Mouse (Mus musculus) forebrain, embryonic 14.5 days (tissue): ENCODE data around the gene Efcc1. TPM values are rescaled to one million over a fixed set of nuclear protein-coding genes. Genes with fewer than 3 reads are reported as not detected.

Source experiments
- ATAC-seq: fragments of 200-750 bp; cut with Nextera tagmentation; 2 replicates; pipeline ENCODE4 v1.8.0; 2017; ENCODE audit warnings: mild to moderate bottlenecking, moderate library complexity
- DNase-seq: peaks from one replicate; pipeline ENCODE4 v3.0.0-alpha.2; 2015; ENCODE audit warnings: low spot score
- H3K27ac ChIP-seq: fragments of 300-500 bp; sonication (generic); 2 replicates; pipeline ENCODE4 v1.5.1; 2014; ENCODE audit warnings: low read depth, mild to moderate bottlenecking, control low read depth, low read length, moderate library complexity
- H3K27me3 ChIP-seq: fragments of 300-500 bp; sonication (generic); replicated peaks from 2 replicates; pipeline ENCODE4 v1.6.1; 2014; ENCODE audit warnings: low read length, control low read depth, mixed read lengths; ENCODE audit not compliant: control insufficient read depth, insufficient read depth
- H3K36me3 ChIP-seq: fragments of 300-500 bp; sonication (generic); 2 replicates; pipeline ENCODE4 v1.6.1; 2014; ENCODE audit warnings: low read length, control low read depth; ENCODE audit not compliant: control insufficient read depth, insufficient read depth
- H3K4me1 ChIP-seq: fragments of 300-500 bp; sonication (generic); 2 replicates; pipeline ENCODE4 v1.6.1; 2014; ENCODE audit warnings: antibody characterized with exemption, low read length, control low read depth; ENCODE audit not compliant: control insufficient read depth, insufficient read depth
- H3K4me2 ChIP-seq: fragments of 300-500 bp; sonication (generic); 2 replicates; pipeline ENCODE4 v1.6.1; 2014; ENCODE audit warnings: mild to moderate bottlenecking, control low read depth, low read length
- H3K4me3 ChIP-seq: fragments of 300-500 bp; sonication (generic); 2 replicates; pipeline ENCODE4 v1.5.1; 2014; ENCODE audit warnings: low read depth, low read length, control low read depth
- H3K9ac ChIP-seq: fragments of 300-500 bp; sonication (generic); 2 replicates; pipeline ENCODE4 v1.6.1; 2014; ENCODE audit warnings: mild to moderate bottlenecking, low read length, control low read depth, moderate library complexity
- H3K9me3 ChIP-seq: fragments of 300-500 bp; sonication (generic); replicated peaks from 2 replicates; pipeline ENCODE4 v1.6.1; 2016; ENCODE audit warnings: low read length, control low read depth, mixed read lengths; ENCODE audit not compliant: control insufficient read depth
- WGBS: fragments of 180-500 bp; shearing (Covaris S2); extraction: QIAGEN DNeasy Blood & Tissue Kit; methylation state at CpG from one replicate; pipeline ENCODE4 v1.1.7; 2014; 5-methylcytosine and 5-hydroxymethylcytosine counted together
- polyA plus RNA-seq: library from polyadenylated mRNA; unstranded; fragments of >200 nt; fragmentation: Nextera tagmentation; extraction: Ambion mirVana; gene quantifications from 2 replicates; pipeline ENCODE4 v1.2.1, GENCODE M21; 2014

Gene Efcc1
- polyA plus RNA-seq, 1 experiment from 2014 or later: 0.89 TPM

DNA sequence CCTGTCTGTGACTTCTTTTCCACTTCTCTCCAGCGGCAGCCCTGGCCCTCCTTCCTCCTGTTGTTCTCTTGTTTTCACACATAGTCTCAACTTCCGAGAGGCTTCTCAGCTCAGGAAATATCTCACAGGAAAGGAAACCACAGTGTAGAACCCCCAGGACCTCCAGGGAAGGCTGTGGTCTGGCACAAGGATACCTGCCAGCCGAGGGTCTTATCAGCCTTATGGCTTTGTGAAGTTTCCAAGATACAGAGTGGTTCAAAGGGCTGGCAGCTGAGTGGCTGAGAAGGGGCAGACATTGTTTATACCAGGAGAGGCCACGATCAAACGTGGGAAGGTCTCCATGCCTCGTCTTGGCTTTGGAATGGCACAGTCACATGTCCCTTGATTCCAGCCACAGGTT, 9.2 kb downstream of the Efcc1 start:
- 76% methylated on average over 6 of the region's 6 CpGs for WGBS
- no peak overlapping the region for H3K9ac ChIP-seq
- DNase-seq: no peak
- no peaks in the 10 kb centered on the region for H3K4me1 ChIP-seq
- H3K27me3 ChIP-seq: no peaks in the 10 kb centered on the region
- ATAC-seq: no peak
- no peaks in the 10 kb centered on the region for H3K9me3 ChIP-seq
- no peak overlapping the region for H3K27ac ChIP-seq
- no peaks in the 10 kb centered on the region for H3K36me3 ChIP-seq
- H3K4me2 ChIP-seq: no peak overlapping the region
- no peak overlapping the region for H3K4me3 ChIP-seq

DNA sequence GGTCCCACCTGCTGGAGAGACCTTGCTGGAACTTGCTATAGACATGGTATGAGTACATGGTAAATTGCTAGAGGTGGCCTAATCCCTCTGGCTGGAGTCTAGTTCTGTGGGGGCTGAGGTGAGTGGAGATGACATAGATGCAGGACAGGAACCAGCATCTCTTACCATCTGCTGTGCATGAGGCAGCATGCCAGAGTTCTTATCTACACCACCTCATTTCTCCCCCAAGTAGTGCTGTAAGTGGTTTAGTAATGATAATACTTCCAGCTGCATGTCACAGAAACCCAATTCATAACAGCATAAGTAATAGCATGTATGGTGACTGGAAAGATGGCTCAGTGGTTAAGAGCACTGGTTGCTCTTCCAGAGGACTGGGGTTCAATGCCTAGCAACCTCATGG, 9.8 kb downstream of the Efcc1 start:
- H3K27me3 ChIP-seq: no peaks in the 10 kb centered on the region
- H3K4me1 ChIP-seq: no peaks in the 10 kb centered on the region
- H3K36me3 ChIP-seq: no peaks in the 10 kb centered on the region
- H3K9me3 ChIP-seq: no peaks in the 10 kb centered on the region
- no peak for ATAC-seq
- no peak overlapping the region for H3K9ac ChIP-seq
- H3K4me2 ChIP-seq: no peak overlapping the region
- no peak overlapping the region for H3K4me3 ChIP-seq
- no peak for DNase-seq
- H3K27ac ChIP-seq: no peak overlapping the region

DNA sequence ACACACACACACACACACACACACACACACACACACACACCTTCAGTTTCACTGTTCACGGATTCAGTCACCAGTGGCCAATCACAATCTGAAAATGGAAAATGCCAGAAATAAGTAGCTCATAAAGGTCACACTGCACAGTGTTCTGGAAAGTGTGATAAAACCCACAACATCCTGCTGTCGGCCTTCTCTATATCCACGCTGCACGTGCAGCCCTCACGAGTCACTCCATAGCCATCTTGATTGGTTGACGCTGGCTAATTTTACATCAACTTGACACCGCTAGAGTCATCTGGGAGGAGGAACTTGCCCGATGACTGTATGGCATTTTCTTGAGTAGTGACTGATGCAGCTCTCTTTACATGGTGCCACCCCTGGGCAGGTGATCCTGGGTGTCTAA, 11.3 kb downstream of the Efcc1 start:
- Histone ChIP-seq H3K4me2 (no peak overlapping the region), H3K4me3 (no peak overlapping the region), H3K9me3 (no peaks in the 10 kb centered on the region), H3K36me3 (no peaks in the 10 kb centered on the region), H3K9ac (no peak overlapping the region), H3K4me1 (no peaks in the 10 kb centered on the region), H3K27ac (no peak overlapping the region), H3K27me3 (no peaks in the 10 kb centered on the region)
- 91% methylated on average over 8 of the region's 8 CpGs for WGBS
- ATAC-seq (no peak), DNase-seq (no peak)

DNA sequence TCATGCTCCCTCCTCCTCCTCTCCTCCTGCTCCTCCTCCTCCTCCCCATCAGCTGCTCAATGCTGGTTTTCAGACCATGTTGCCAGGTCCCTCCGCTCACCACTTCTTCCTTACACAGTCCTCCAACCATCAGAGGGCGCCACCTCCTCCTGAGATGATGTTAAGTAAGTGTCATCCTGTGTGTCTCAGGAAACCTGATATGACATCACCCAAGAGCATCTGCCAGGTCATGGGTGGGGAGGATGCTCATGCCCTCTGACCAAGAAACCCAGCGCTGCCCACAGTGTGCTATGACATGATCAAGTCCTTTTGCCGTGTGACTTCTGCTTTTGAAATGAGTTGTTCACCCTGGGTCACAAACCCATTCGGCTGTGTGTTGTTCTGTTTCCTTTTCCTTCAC, 12.1 kb downstream of the Efcc1 start:
- Histone ChIP-seq H3K9ac (no peak overlapping the region), H3K27ac (no peak overlapping the region), H3K9me3 (no peaks in the 10 kb centered on the region), H3K4me2 (no peak overlapping the region), H3K4me3 (no peak overlapping the region), H3K4me1 (no peaks in the 10 kb centered on the region), H3K36me3 (no peaks in the 10 kb centered on the region), H3K27me3 (no peaks in the 10 kb centered on the region)
- ATAC-seq (no peak), DNase-seq (no peak)
- WGBS: 82% methylated on average over 5 of the region's 5 CpGs

DNA sequence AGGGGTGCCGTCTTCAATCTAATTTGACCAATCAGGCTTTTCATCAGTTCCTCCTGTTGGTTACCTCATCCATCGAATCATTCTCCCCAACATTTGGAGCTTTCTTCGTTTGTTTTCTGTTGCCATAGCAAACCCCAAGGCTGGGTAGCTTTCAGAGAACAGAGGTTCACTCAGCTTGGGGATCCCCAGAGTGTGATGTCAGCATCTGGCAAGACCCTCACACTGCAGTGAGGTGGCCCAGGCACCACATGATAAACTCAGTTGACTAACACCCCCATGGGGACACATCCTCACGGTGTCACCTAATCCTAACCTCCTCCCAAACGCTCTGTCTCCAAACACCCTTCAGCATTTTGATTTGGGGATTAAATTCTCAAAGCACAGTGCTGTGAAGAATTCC, 12.6 kb downstream of the Efcc1 start:
- no peak overlapping the region for H3K4me2 ChIP-seq
- no peaks in the 10 kb centered on the region for H3K36me3 ChIP-seq
- H3K27ac ChIP-seq: no peak overlapping the region
- H3K4me3 ChIP-seq: no peak overlapping the region
- no peaks in the 10 kb centered on the region for H3K9me3 ChIP-seq
- no peaks in the 10 kb centered on the region for H3K27me3 ChIP-seq
- H3K9ac ChIP-seq: no peak overlapping the region
- no peaks in the 10 kb centered on the region for H3K4me1 ChIP-seq
- DNase-seq (no peak), ATAC-seq (no peak)
- 75% methylated on average over 5 of the region's 5 CpGs for WGBS

DNA sequence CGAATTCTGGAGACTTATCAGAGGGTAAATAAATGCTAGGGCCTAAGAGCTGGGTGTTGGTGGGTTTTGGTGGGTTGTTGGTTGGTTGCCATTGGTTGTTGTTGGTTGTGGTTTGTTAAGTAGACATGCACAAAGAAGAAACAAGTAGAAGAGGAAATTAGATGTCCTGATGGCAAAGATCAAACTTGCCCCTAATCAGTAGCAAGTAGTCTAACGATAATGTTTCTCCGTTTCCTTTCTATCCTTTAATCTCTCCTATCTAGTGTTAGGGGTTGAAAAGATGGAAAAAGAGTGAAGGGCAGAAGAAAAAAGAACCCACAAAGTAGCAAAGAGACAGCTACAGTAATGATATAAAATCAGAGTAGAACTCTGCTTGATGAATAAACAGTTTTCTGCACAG, 14.0 kb downstream of the Efcc1 start:
- Histone ChIP-seq H3K36me3 (no peaks in the 10 kb centered on the region), H3K27ac (no peak overlapping the region), H3K4me3 (no peak overlapping the region), H3K27me3 (no peaks in the 10 kb centered on the region), H3K4me1 (no peaks in the 10 kb centered on the region), H3K9ac (no peak overlapping the region), H3K9me3 (no peaks in the 10 kb centered on the region), H3K4me2 (no peak overlapping the region)
- WGBS: 94% methylated on average over 3 of the region's 3 CpGs
- no peak for ATAC-seq
- no peak for DNase-seq

DNA sequence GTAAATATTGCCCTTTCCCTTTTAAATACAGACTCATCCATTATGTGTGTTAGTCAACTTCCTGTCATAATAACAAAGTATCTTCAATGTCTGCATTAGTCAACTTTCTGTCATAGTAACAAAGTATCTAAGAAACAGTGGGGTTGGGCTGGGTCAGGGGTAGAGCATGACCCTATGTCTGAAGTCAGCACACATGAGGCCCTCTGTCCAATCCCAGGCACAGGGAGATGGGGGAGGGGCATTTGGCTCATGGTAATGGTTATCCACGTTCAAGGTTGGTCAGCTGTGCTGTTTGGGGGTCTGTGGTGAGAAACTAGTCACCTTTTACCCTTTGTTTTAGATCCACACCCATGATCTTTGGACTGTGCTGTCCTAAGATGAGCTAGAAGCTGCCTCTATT, 14.6 kb downstream of the Efcc1 start:
- Histone ChIP-seq H3K36me3 (no peaks in the 10 kb centered on the region), H3K27me3 (no peaks in the 10 kb centered on the region), H3K27ac (no peak overlapping the region), H3K4me3 (no peak overlapping the region), H3K4me2 (no peak overlapping the region), H3K4me1 (no peaks in the 10 kb centered on the region), H3K9ac (no peak overlapping the region), H3K9me3 (no peaks in the 10 kb centered on the region)
- WGBS: 46% methylated on average over 1 of the region's 1 CpGs
- DNase-seq: no peak
- ATAC-seq: no peak

DNA sequence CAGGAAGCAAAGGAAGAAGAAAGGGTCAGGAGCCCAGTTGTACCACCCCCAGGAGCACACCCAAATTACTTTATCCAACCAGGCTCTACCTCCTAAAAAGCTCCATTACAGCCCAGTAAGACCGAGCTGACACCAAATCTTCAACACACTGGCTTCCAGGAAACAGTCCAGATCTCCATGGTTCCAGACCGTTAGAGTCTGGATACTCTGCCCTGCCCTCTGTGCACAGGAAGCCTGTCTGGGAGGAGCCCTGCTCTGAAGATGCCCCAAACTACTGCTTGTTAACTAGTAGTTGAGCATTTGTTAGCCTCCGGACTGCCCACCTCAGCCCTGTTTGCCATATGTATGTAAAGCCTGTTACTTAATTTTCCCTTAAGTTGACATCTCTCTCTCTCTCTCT, 15.4 kb downstream of the Efcc1 start:
- ATAC-seq (no peak), DNase-seq (no peak)
- Histone ChIP-seq H3K36me3 (no peaks in the 10 kb centered on the region), H3K4me3 (no peak overlapping the region), H3K9me3 (no peaks in the 10 kb centered on the region), H3K4me2 (no peak overlapping the region), H3K27me3 (no peaks in the 10 kb centered on the region), H3K27ac (no peak overlapping the region), H3K9ac (no peak overlapping the region), H3K4me1 (no peaks in the 10 kb centered on the region)
- 73% methylated on average over 3 of the region's 3 CpGs for whole genome bisulfite sequencing

DNA sequence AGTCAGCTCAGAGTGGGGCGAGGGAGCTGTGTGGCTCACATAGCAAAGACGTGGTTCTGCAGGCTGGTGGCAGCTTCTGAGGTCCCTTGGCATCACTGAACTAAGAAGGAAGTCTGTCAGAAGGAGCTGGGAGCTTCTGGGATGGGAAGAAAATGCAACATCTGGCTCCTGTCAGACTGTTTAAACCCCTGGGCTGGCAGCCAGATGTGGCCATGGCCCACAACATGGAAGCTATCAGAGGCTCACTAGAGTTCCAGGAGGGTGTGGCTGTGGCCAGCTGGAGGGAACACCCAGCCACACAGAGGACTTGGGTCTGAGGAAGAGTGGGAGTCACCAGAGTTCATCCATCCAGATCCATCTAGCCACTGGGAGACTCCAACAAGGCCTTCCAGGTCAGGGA, 16.2 kb downstream of the Efcc1 start:
- 77% methylated on average over 2 of the region's 2 CpGs for WGBS
- ATAC-seq (no peak), DNase-seq (no peak)
- Histone ChIP-seq H3K27ac (no peak overlapping the region), H3K9me3 (no peaks in the 10 kb centered on the region), H3K9ac (no peak overlapping the region), H3K27me3 (no peaks in the 10 kb centered on the region), H3K36me3 (no peaks in the 10 kb centered on the region), H3K4me1 (no peaks in the 10 kb centered on the region), H3K4me3 (no peak overlapping the region), H3K4me2 (no peak overlapping the region)

DNA sequence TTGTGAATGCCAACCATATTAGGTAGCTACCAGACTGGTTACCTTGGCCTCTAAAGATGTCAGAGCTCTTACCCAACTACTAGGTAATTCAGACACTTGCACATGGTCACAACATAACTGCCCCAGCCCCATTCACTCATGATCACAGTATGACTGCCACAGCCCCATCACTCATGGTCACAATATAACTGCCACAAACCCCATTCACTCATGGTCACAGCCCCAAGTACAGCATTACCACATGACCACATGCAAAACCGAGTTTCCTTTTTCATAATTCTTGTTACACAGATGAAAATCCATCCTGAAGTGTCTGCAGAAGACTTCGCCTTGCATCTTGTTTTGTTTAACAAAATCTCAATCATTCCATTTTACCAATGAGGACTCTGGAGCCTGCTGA, 17.4 kb downstream of the Efcc1 start:
- no peak for ATAC-seq
- Histone ChIP-seq H3K9ac (no peak overlapping the region), H3K4me2 (no peak overlapping the region), H3K4me1 (no peaks in the 10 kb centered on the region), H3K9me3 (no peaks in the 10 kb centered on the region), H3K4me3 (no peak overlapping the region), H3K36me3 (no peaks in the 10 kb centered on the region), H3K27me3 (no peaks in the 10 kb centered on the region), H3K27ac (no peak overlapping the region)
- 83% methylated on average over 2 of the region's 2 CpGs for WGBS
- DNase-seq: no peak
